Mouse (Mus musculus) adipocyte (in vitro differentiated cells): ENCODE data around the gene Hao2.

Source experiments
- DNase-seq: peaks from one replicate; pipeline ENCODE4 v3.0.0-alpha.2; 2016; ENCODE audit warnings: low spot score

Gene Hao2

DNA sequence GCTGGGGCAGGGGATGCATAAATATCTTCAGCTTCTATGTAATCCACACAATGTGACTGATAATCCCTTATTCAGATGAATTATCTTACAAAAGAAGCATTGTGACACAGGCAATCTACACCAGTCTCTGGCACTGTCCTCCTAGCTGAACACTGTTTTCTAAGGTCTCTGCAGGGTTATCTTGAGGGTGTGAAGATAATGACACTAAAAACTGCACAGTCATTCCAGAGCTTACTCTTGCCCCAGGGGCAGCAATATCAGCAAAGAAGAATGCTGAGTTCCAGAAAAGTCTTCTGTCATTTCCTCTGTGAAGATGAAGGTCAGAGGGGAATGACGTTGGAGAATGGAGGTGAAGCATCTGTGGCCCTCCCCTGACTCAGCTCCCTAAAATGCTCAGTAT lies 36.1 kb downstream of the Hao2 start:
- no peak for DNase-seq

DNA sequence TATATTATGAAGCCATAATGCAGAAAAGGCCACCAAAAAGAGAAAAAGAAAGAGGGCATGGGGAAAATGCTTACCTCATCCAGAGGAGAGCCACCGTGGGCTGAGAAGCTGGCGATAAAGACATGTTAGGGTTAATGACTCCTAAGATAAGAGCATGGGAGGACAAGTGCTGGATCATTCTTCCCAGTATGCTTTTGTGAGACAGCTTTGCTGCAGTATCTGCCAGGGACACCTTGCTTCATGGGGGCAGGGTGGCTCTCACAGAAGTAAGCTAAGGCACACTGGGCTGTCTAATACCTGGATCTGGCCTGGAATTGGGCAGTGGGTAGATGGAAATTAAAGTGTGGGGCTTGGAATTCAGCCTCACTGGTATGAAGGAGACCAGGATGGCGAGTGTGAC lies 37.9 kb downstream of the Hao2 start:
- DNase-seq: no peak

DNA sequence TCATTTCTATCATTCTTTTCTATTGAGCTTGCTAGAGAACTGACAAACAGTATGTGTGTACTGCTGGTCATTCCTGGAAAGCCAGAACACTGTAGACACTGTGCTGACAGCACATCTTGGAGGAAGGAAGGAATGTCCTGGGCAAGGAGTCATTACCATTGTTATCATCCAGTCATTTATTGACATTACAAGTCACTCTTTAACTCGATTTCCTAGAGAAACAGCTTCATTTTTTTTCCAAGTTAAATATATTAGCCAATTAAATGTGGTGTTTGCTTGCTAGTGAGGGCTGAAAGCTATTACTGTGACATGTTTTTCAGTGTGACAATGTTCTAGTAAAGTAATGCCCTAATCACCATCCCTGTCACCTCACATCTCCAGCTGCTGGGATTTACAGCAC lies 39.4 kb downstream of the Hao2 start:
- no peak for DNase-seq

DNA sequence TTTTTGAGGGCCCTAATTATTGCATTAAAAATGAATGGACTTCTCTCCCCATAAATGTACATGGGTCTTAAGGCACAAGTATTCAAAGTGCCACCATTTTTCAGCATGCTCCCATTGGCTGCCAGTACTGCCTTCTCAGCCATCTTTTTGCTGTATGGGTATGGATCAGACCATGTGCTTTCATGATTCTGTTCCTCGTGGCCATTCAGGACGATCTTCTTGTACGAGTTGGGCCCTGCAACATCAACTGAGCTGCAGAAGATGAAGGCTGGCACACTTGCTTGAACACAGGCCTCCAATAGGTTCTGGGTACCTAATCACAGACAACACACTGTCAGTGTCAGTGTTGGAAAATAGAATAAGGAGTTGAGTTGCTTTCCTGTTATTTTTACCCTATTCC lies 40.0 kb downstream of the Hao2 start:
- DNase-seq: no peak

DNA sequence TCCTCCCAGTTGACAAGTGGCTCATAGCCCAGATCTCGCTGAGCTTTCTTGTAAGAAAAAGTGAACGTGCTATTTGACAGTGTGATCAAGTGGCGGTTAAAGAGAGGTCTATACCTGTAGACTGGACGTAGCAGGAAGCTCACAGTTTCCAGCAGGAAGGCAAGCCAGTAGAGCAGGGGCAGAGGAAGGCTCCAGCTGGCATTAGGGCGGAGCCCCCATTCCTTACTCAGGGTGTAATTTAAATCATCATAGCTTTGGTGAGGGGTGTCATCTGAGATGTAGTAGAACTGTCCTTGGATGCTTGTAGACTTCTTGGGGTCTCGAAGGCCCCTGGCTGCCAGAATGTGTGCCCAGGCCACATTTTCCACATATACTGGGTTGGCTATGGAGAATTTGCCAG lies 40.4 kb downstream of the Hao2 start:
- no peak for DNase-seq

DNA sequence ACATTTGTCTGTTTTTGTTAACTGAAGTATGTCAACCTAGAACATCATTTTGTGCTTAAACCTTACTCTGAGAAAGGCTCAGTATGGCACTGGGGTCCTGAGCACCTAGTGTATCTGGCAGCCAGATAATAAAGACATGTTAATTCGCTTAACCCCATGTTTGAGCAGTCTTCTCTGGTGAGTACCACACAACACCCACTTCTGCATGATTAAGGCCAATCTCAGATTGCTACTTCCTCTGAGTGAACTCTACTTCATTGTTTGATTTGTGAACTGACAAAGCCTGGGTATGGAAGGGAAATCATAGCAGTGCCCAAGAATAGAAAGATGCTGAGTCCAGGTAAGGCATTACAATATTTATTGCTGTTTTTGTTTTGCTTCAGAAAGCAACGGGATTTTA lies 41.2 kb downstream of the Hao2 start:
- no peak for DNase-seq

DNA sequence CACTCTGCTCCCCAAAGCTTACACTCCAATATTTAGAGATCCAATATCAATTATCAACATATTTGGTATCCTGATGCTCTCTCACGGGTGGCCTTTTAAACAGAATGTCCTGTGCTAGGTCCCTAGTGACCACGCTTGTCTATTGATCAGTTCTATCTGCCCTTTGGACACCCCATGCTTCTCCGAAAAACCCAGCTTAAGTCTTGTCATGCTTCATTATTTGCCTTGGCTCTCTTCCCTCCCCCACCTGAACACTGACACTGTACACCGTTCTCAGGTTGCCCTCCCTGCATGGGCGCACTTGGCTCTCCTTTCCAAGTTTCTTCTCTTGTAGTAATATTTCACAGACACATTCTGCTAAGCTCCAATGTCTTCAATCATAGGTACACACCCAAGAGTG lies 42.8 kb downstream of the Hao2 start:
- no peak for DNase-seq

DNA sequence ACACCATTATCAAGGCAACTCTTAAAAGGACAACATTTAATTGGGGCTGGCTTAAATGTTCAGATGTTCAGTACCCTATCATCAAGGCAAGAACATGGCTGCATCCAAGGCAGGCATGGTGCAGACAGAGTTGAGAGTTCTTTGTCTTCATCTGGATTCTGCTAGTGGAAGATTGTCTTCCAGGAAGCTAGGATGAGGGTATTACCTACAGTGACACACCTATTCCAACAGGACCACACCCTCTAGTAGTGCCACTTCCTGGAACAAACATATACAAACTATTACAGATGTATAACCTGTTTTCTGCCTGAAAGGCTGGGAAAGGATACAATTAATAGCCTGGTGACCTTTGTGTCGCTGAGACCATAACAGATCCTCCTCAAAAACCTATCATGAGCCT lies 44.1 kb downstream of the Hao2 start:
- DNase-seq: no peak
